Mouse (Mus musculus) natural killer cell, adult 2 months (primary cell): ENCODE data around the gene Cyp8b1.

Experiments used
- DNase-seq, 2 experiments: peaks; one replicate each; pipeline ENCODE4 v3.0.0; 2022; ENCODE audit warnings: low spot score in 2 of 2

Cyp8b1 gene

GRCm38 (mm10) chr9:121916102-121916501, at the start of gene Cyp8b1:
Cyp8b1 (minus strand) TSS chr9:121916305.
- no peak for DNase-seq

- DNase-seq = no peak
These were observed 48.8 kb upstream of the Cyp8b1 start for GRCm38 (mm10) chr9:121964941-121965340.

- no peak for DNase-seq
These were observed 44.0 kb upstream of the Cyp8b1 start for GRCm38 (mm10) chr9:121959966-121960635.

- DNase-seq = no peak
These were observed 36.5 kb upstream of the Cyp8b1 start for GRCm38 (mm10) chr9:121952596-121952995.

- no peak for DNase-seq
These were observed 35.0 kb upstream of the Cyp8b1 start for GRCm38 (mm10) chr9:121951114-121951423.

GRCm38 (mm10) chr9:121950418-121951113, 34.5 kb upstream of the Cyp8b1 start, which contains the start of gene Fam198a:
Fam198a (plus strand) TSS chr9:121950988.
- no peak for DNase-seq

- DNase-seq = no peak
These were observed 32.3 kb upstream of the Cyp8b1 start for GRCm38 (mm10) chr9:121948431-121948830.

GRCm38 (mm10) chr9:121947784-121948183, 31.7 kb upstream of the Cyp8b1 start:
- no peak for DNase-seq

GRCm38 (mm10) chr9:121943628-121944027, 27.5 kb upstream of the Cyp8b1 start:
- DNase-seq = no peak

GRCm38 (mm10) chr9:121943005-121943404, 26.9 kb upstream of the Cyp8b1 start:
- DNase-seq = peak in 1 of 2 experiments; percentile 26

GRCm38 (mm10) chr9:121937944-121938355, 21.8 kb upstream of the Cyp8b1 start:
- DNase-seq = no peak

- DNase-seq = peak in 1 of 2 experiments; percentile 17
These were observed 21.4 kb upstream of the Cyp8b1 start for GRCm38 (mm10) chr9:121937451-121937864.

- no peak for DNase-seq
These were observed 20.8 kb upstream of the Cyp8b1 start for GRCm38 (mm10) chr9:121936952-121937351.

GRCm38 (mm10) chr9:121934856-121935255, 18.8 kb upstream of the Cyp8b1 start:
- DNase-seq = no peak

GRCm38 (mm10) chr9:121928498-121928897, 12.4 kb upstream of the Cyp8b1 start:
- DNase-seq = peak; percentile 28 to 67

- DNase-seq = no peak
These were observed 11.6 kb upstream of the Cyp8b1 start for GRCm38 (mm10) chr9:121927721-121928120.

GRCm38 (mm10) chr9:121926634-121927405, 10.7 kb upstream of the Cyp8b1 start:
- peak; percentile 35 to 45 for DNase-seq

- no peak for DNase-seq
These were observed 9.9 kb upstream of the Cyp8b1 start for GRCm38 (mm10) chr9:121925959-121926358.

GRCm38 (mm10) chr9:121924901-121925560, 8.9 kb upstream of the Cyp8b1 start:
- DNase-seq = no peak

GRCm38 (mm10) chr9:121923906-121924305, 7.8 kb upstream of the Cyp8b1 start:
- no peak for DNase-seq

GRCm38 (mm10) chr9:121923443-121923842, 7.3 kb upstream of the Cyp8b1 start:
- DNase-seq = no peak

- DNase-seq = peak in 1 of 2 experiments; percentile 56
These were observed 3.0 kb upstream of the Cyp8b1 start for GRCm38 (mm10) chr9:121919027-121919501.
